Mouse (Mus musculus) MEL (cell line): Measurements from ENCODE around the gene Gm12184. TPM values are rescaled to one million over a fixed set of nuclear protein-coding genes. Genes with fewer than 3 reads are reported as not detected.

Source experiments
- DNase-seq: peaks from one replicate; pipeline ENCODE4 v3.0.0; 2011; ENCODE audit warnings: low read depth, low spot score
- H3K27ac ChIP-seq: 2 replicates; pipeline ENCODE4 v1.5.1; 2012; ENCODE audit warnings: low read depth, mild to moderate bottlenecking, control low read depth, low read length, moderate library complexity; ENCODE audit not compliant: control insufficient read depth
- H3K27me3 ChIP-seq, 2 experiments: fragments of 150-350 bp in 1 of 2; sonication (generic) in 1 of 2; 2 replicates each; pipeline ENCODE4 v1.6.1; 2012; ENCODE audit warnings: low read length in 2 of 2, mild to moderate bottlenecking in 2 of 2, improper control_type of control experiment in 1 of 2, moderate library complexity in 1 of 2; ENCODE audit not compliant: insufficient read depth in 2 of 2, control insufficient read depth in 1 of 2
- H3K36me3 ChIP-seq, 2 experiments: 2 replicates each; pipeline ENCODE4 v1.6.1; 2012 to 2014; ENCODE audit warnings: low read length in 2 of 2, improper control_type of control experiment in 1 of 2, inconsistent platforms in 1 of 2, mild to moderate bottlenecking in 1 of 2; ENCODE audit not compliant: insufficient read depth in 2 of 2, control insufficient read depth in 1 of 2
- H3K4me1 ChIP-seq, 2 experiments: fragments of 150-350 bp in 1 of 2; sonication (generic) in 1 of 2; 2 replicates each; pipeline ENCODE4 v1.6.1; 2012; ENCODE audit warnings: low read length in 2 of 2, improper control_type of control experiment in 1 of 2, mild to moderate bottlenecking in 1 of 2; ENCODE audit not compliant: insufficient read depth in 2 of 2, control insufficient read depth in 1 of 2
- H3K4me3 ChIP-seq, 2 experiments: fragments of 150-350 bp in 1 of 2; sonication (generic) in 1 of 2; 2 replicates each; pipeline ENCODE4 v1.5.1; 2012; ENCODE audit warnings: low read depth in 2 of 2, low read length in 2 of 2, mild to moderate bottlenecking in 2 of 2, moderate library complexity in 2 of 2, control low read depth in 1 of 2, improper control_type of control experiment in 1 of 2; ENCODE audit not compliant: control insufficient read depth in 1 of 2, insufficient read depth in 1 of 2
- H3K79me2 ChIP-seq: 2 replicates; pipeline ENCODE4 v1.6.1; 2012; ENCODE audit warnings: mild to moderate bottlenecking, low read length, moderate library complexity; ENCODE audit not compliant: control insufficient read depth, poor library complexity, insufficient read depth
- H3K9ac ChIP-seq: 2 replicates; pipeline ENCODE4 v1.6.1; 2012; ENCODE audit warnings: low read depth, mild to moderate bottlenecking, control low read depth, low read length, moderate library complexity; ENCODE audit not compliant: control insufficient read depth, poor library complexity, severe bottlenecking
- H3K9me3 ChIP-seq: fragments of 150-350 bp; sonication (generic); replicated peaks from 2 replicates; pipeline ENCODE4 v1.6.1; 2012; ENCODE audit warnings: mild to moderate bottlenecking, low read length, improper control_type of control experiment, moderate library complexity; ENCODE audit not compliant: insufficient read depth
- BHLHE40 ChIP-seq: IDR thresholded peaks from 2 replicates; pipeline ENCODE4 v1.6.1; 2012; ENCODE audit warnings: low read depth, mild to moderate bottlenecking, inconsistent platforms, low read length, improper control_type of control experiment, borderline replicate concordance
- CHD1 ChIP-seq: IDR thresholded peaks from 2 replicates; pipeline ENCODE4 v1.6.1; 2012; ENCODE audit warnings: low read depth, mild to moderate bottlenecking, inconsistent platforms, low read length, improper control_type of control experiment
- CTCF ChIP-seq, 3 experiments: IDR thresholded peaks in 2 of 3; conservative IDR thresholded peaks in 1 of 3; 2 replicates each; pipeline ENCODE4 v1.5.1; 2011 to 2012; ENCODE audit warnings: low read length in 3 of 3, low read depth in 2 of 3, mild to moderate bottlenecking in 2 of 3, improper control_type of control experiment in 1 of 3, inconsistent platforms in 1 of 3, mixed read lengths in 1 of 3, moderate library complexity in 1 of 3; ENCODE audit not compliant: control insufficient read depth in 1 of 3, insufficient read depth in 1 of 3, poor library complexity in 1 of 3, severe bottlenecking in 1 of 3
- E2F4 ChIP-seq: IDR thresholded peaks from 2 replicates; pipeline ENCODE4 v1.6.1; 2011; ENCODE audit warnings: low read depth, low read length, improper control_type of control experiment, borderline replicate concordance
- ELF1 ChIP-seq: IDR thresholded peaks from 2 replicates; pipeline ENCODE4 v1.6.1; 2014; ENCODE audit warnings: low read depth, mild to moderate bottlenecking, inconsistent platforms, low read length, improper control_type of control experiment, moderate library complexity
- ETS1 ChIP-seq: IDR thresholded peaks from 2 replicates; pipeline ENCODE4 v1.6.1; 2012; ENCODE audit warnings: low read depth, mild to moderate bottlenecking, inconsistent platforms, low read length, improper control_type of control experiment, moderate library complexity
- GABPA ChIP-seq: IDR thresholded peaks from 2 replicates; pipeline ENCODE4 v1.6.1; 2012; ENCODE audit warnings: low read depth, mild to moderate bottlenecking, inconsistent platforms, low read length, improper control_type of control experiment, moderate library complexity
- GATA1 ChIP-seq: IDR thresholded peaks from 2 replicates; pipeline ENCODE4 v1.6.1; 2011; ENCODE audit warnings: low read depth, low read length, improper control_type of control experiment
- JUND ChIP-seq: IDR thresholded peaks from 2 replicates; pipeline ENCODE4 v1.6.1; 2011; ENCODE audit warnings: low read depth, mild to moderate bottlenecking, improper control_type of control experiment, low read length
- KAT2A ChIP-seq: conservative IDR thresholded peaks from 2 replicates; pipeline ENCODE4 v1.6.1; 2012; ENCODE audit warnings: low read depth, low read length, improper control_type of control experiment, inconsistent platforms
- MAX ChIP-seq: IDR thresholded peaks from 2 replicates; pipeline ENCODE4 v1.6.1; 2011; ENCODE audit warnings: low read length, improper control_type of control experiment
- MAZ ChIP-seq: IDR thresholded peaks from 2 replicates; pipeline ENCODE4 v1.6.1; 2012; ENCODE audit warnings: low read depth, mild to moderate bottlenecking, inconsistent platforms, low read length, improper control_type of control experiment
- MEF2A ChIP-seq: IDR thresholded peaks from 2 replicates; pipeline ENCODE4 v1.6.1; 2014; ENCODE audit warnings: low read depth, mild to moderate bottlenecking, inconsistent platforms, low read length, improper control_type of control experiment; ENCODE audit not compliant: poor library complexity, insufficient replicate concordance, severe bottlenecking; ENCODE audit errors: extremely low read depth
- MXI1 ChIP-seq: IDR thresholded peaks from 2 replicates; pipeline ENCODE4 v1.6.1; 2011; ENCODE audit warnings: mild to moderate bottlenecking, low read depth, low read length, improper control_type of control experiment
- MYB ChIP-seq: IDR thresholded peaks from 2 replicates; pipeline ENCODE4 v1.6.1; 2011; ENCODE audit warnings: mild to moderate bottlenecking, low read depth, low read length, improper control_type of control experiment
- MYC ChIP-seq: IDR thresholded peaks from 2 replicates; pipeline ENCODE4 v1.6.1; 2011; ENCODE audit warnings: low read depth, mild to moderate bottlenecking, low read length, improper control_type of control experiment, moderate library complexity
- NELFE ChIP-seq: IDR thresholded peaks from 2 replicates; pipeline ENCODE4 v1.6.1; 2011; ENCODE audit warnings: low read depth, low read length, improper control_type of control experiment
- NRF1 ChIP-seq: IDR thresholded peaks from 2 replicates; pipeline ENCODE4 v1.6.1; 2014; ENCODE audit warnings: low read depth, mild to moderate bottlenecking, inconsistent platforms, low read length, improper control_type of control experiment, moderate library complexity; ENCODE audit not compliant: poor library complexity, insufficient read depth, severe bottlenecking
- POLR2AphosphoS2 ChIP-seq: IDR thresholded peaks from 2 replicates; pipeline ENCODE4 v1.6.1; 2011; ENCODE audit warnings: low read length, improper control_type of control experiment
- POLR2AphosphoS5 ChIP-seq: IDR thresholded peaks from 2 replicates; pipeline ENCODE4 v1.6.1; 2012; ENCODE audit warnings: low read depth, borderline replicate concordance, mild to moderate bottlenecking, inconsistent platforms, low read length, moderate library complexity, mixed read lengths
- RAD21 ChIP-seq: IDR thresholded peaks from 2 replicates; pipeline ENCODE4 v1.6.1; 2011; ENCODE audit warnings: mild to moderate bottlenecking, low read depth, low read length, improper control_type of control experiment
- RCOR1 ChIP-seq: IDR thresholded peaks from 2 replicates; pipeline ENCODE4 v1.6.1; 2012; ENCODE audit warnings: low read depth, mild to moderate bottlenecking, inconsistent platforms, low read length, improper control_type of control experiment
- SIN3A ChIP-seq: IDR thresholded peaks from 2 replicates; pipeline ENCODE4 v1.6.1; 2012; ENCODE audit warnings: low read length, improper control_type of control experiment, inconsistent platforms
- TAL1 ChIP-seq: IDR thresholded peaks from 2 replicates; pipeline ENCODE4 v1.6.1; 2012; ENCODE audit warnings: mild to moderate bottlenecking, inconsistent platforms, low read length, moderate library complexity, mixed read lengths
- TCF12 ChIP-seq: IDR thresholded peaks from 2 replicates; pipeline ENCODE4 v1.6.1; 2014; ENCODE audit warnings: low read depth, mild to moderate bottlenecking, inconsistent platforms, low read length, improper control_type of control experiment, moderate library complexity
- UBTF ChIP-seq: IDR thresholded peaks from 2 replicates; pipeline ENCODE4 v1.6.1; 2012; ENCODE audit warnings: low read depth, mild to moderate bottlenecking, inconsistent platforms, low read length, improper control_type of control experiment, moderate library complexity, borderline replicate concordance; ENCODE audit not compliant: insufficient read depth
- USF1 ChIP-seq: IDR thresholded peaks from 2 replicates; pipeline ENCODE4 v1.6.1; 2014; ENCODE audit warnings: low read depth, mild to moderate bottlenecking, inconsistent platforms, low read length, improper control_type of control experiment, moderate library complexity
- USF2 ChIP-seq, 2 experiments: IDR thresholded peaks; 2 replicates each; pipeline ENCODE4 v1.6.1; 2011 to 2012; ENCODE audit warnings: improper control_type of control experiment in 2 of 2, low read length in 2 of 2, borderline replicate concordance in 1 of 2, inconsistent platforms in 1 of 2, low read depth in 1 of 2, mild to moderate bottlenecking in 1 of 2; ENCODE audit not compliant: insufficient read depth in 1 of 2
- ZC3H11A ChIP-seq: IDR thresholded peaks from 2 replicates; pipeline ENCODE4 v1.6.1; 2012; ENCODE audit warnings: low read depth, mild to moderate bottlenecking, inconsistent platforms, low read length, improper control_type of control experiment
- ZMIZ1 ChIP-seq: IDR thresholded peaks from 2 replicates; pipeline ENCODE4 v1.6.1; 2012; ENCODE audit warnings: low read depth, mild to moderate bottlenecking, inconsistent platforms, low read length, improper control_type of control experiment, moderate library complexity
- polyA plus RNA-seq, 2 experiments: library from polyadenylated mRNA; stranded (reverse) in 1 of 2; unstranded in 1 of 2; fragments of >175 nt in 1 of 2; fragments of >200 nt in 1 of 2; gene quantifications; 2 replicates each; pipeline versions ENCODE4 v1.2.1 to v1.2.4; 2012; ENCODE audit warnings: low replicate concordance in 2 of 2, low read depth in 1 of 2; ENCODE audit not compliant: insufficient read length in 2 of 2, insufficient read depth in 1 of 2, missing spikeins in 1 of 2
- total RNA-seq: library from RNA; depleted of rRNA; stranded (reverse); fragments of 300-350 nt; gene quantifications from 2 replicates; pipeline ENCODE4 v1.2.3, GENCODE M21; 2012

The Gm12184 gene
- total and polyA plus RNA-seq, 3 experiments = 10.9 to 15.3 TPM; not detected in 1

- no peak for TF ChIP-seq BHLHE40
- peak; percentile 60 for TF ChIP-seq RAD21
- TF ChIP-seq ELF1 = no peak; the same call in 1 of the 2 replicates
- TF ChIP-seq E2F4 = no peak
- no peak for TF ChIP-seq USF2 (IDR thresholded peaks at IDR 0.05; ENCODE audit: borderline replicate concordance in 1 of 2, insufficient read depth in 1 of 2, low read depth in 1 of 2, low read length in 2 of 2)
- TF ChIP-seq POLR2AphosphoS2 = no peak
- TF ChIP-seq NELFE = no peak; the same call in 1 of the 2 replicates
- no peak for TF ChIP-seq KAT2A
- peak; percentile 94; the same call in 1 of the 2 replicates for TF ChIP-seq MAZ
- peak; percentile 39; the same call in 1 of the 2 replicates for TF ChIP-seq RCOR1
- TF ChIP-seq GATA1 = 0 out of 2 replicates have a peak, but pooled peaks have one; percentile 3
- TF ChIP-seq ZC3H11A = peak; percentile 39; the same call in 1 of the 2 replicates
- peak; percentile 64 for TF ChIP-seq MXI1
- no peak for TF ChIP-seq TAL1
- no peak for TF ChIP-seq NRF1
- peak; percentile 62 for TF ChIP-seq ETS1
- peak; percentile 62; the same call in 1 of the 2 replicates for TF ChIP-seq CHD1
- no peak for TF ChIP-seq GABPA
- no peak for TF ChIP-seq ZMIZ1
- TF ChIP-seq CTCF (IDR thresholded peaks at IDR 0.05 in 2 of 3, conservative IDR thresholded peaks at IDR 0.05 in 1 of 3; ENCODE audit: control insufficient read depth in 1 of 3, insufficient read depth in 1 of 3, low read depth in 2 of 3, low read length in 3 of 3, poor library complexity in 1 of 3, severe bottlenecking in 1 of 3) = peak; percentile 67 to 92 (median 75)
- no peak for TF ChIP-seq TCF12
- peak; percentile 77 for TF ChIP-seq SIN3A
- TF ChIP-seq, all 39 proteins: peak for 16
Measured at GRCm38 (mm10) chr11:48788311-48789089, 38.0 kb downstream of the Gm12184 start (continued).

- Histone ChIP-seq H3K9ac (peak overlapping the region; percentile 74), H3K27ac (peak overlapping the region; percentile 86), H3K27me3 (no peaks in the 10 kb centered on the region), H3K9me3 (no peaks in the 10 kb centered on the region), H3K4me3 (peak overlapping the region; percentile 64 to 65), H3K79me2 (no peaks in the 10 kb centered on the region), H3K4me1 (peaks cover 9 to 21% of the 10 kb centered on the region in 2 experiments), H3K36me3 (peaks cover 0 to 12% of the 10 kb centered on the region in 2 experiments; a peak in 2 of 4 replicates)
- peak; percentile 97 for DNase-seq
- TF ChIP-seq SIN3A = peak; percentile 84
- peak; percentile 64; the same call in 1 of the 2 replicates for TF ChIP-seq MYC
- TF ChIP-seq GATA1 = peak; percentile 4; the same call in 1 of the 2 replicates
- no peak for TF ChIP-seq TCF12
- no peak for TF ChIP-seq POLR2AphosphoS2
- TF ChIP-seq MYB = no peak
- no peak for TF ChIP-seq GABPA
- TF ChIP-seq MXI1 = peak; percentile 64; the same call in 1 of the 2 replicates
- TF ChIP-seq USF2 (IDR thresholded peaks at IDR 0.05; ENCODE audit: borderline replicate concordance in 1 of 2, insufficient read depth in 1 of 2, low read depth in 1 of 2, low read length in 2 of 2) = peak in 1 of 2 experiments; percentile 48; a peak in 1 of 4 replicates
- no peak for TF ChIP-seq ZC3H11A
- no peak for TF ChIP-seq MEF2A
- no peak for TF ChIP-seq POLR2AphosphoS5
- TF ChIP-seq MAX = peak; percentile 65; the same call in 1 of the 2 replicates
- TF ChIP-seq JUND = no peak
- TF ChIP-seq UBTF = no peak
- peak; percentile 93 for TF ChIP-seq USF1
Measured at GRCm38 (mm10) chr11:48787455-48788211, 38.8 kb downstream of the Gm12184 start.
